Mouse (Mus musculus) forebrain, embryonic 13.5 days (tissue): ENCODE measurements at regions not wholly inside any gene's neighbourhood (a gene's known extent, or its start where the extent isn't known, plus 50 kb on each side); places are given as distances from the start of the nearest gene placed in this dataset.
"Not testable (repeated sequence)": the region's sequence is repeated elsewhere in the genome, so short reads cannot be mapped to it uniquely, and the experiment has no call there.

ENCODE experiments used
- ATAC-seq: fragments of 200-750 bp; cut with Nextera tagmentation; 2 replicates; pipeline ENCODE4 v1.8.0; 2017
- H3K27ac ChIP-seq: fragments of 300-500 bp; sonication (generic); 2 replicates; pipeline ENCODE4 v1.5.1; 2015; ENCODE audit warnings: inconsistent platforms, mild to moderate bottlenecking, moderate library complexity
- H3K27me3 ChIP-seq: fragments of 300-500 bp; sonication (generic); 2 replicates; pipeline ENCODE4 v1.6.1; 2015; ENCODE audit warnings: mild to moderate bottlenecking, inconsistent platforms
- H3K36me3 ChIP-seq: fragments of 300-500 bp; sonication (generic); 2 replicates; pipeline ENCODE4 v1.6.1; 2015; ENCODE audit warnings: mild to moderate bottlenecking, inconsistent platforms; ENCODE audit not compliant: poor library complexity, severe bottlenecking
- H3K4me1 ChIP-seq: fragments of 300-500 bp; sonication (generic); 2 replicates; pipeline ENCODE4 v1.6.1; 2015; ENCODE audit warnings: inconsistent platforms
- H3K4me2 ChIP-seq: fragments of 300-500 bp; sonication (generic); 2 replicates; pipeline ENCODE4 v1.6.1; 2015; ENCODE audit warnings: inconsistent platforms, mild to moderate bottlenecking, moderate library complexity
- H3K4me3 ChIP-seq: fragments of 300-500 bp; sonication (generic); 2 replicates; pipeline ENCODE4 v1.5.1; 2015; ENCODE audit warnings: mild to moderate bottlenecking, inconsistent platforms
- H3K9ac ChIP-seq: fragments of 300-500 bp; sonication (generic); 2 replicates; pipeline ENCODE4 v1.6.1; 2015; ENCODE audit warnings: mild to moderate bottlenecking, inconsistent platforms
- H3K9me3 ChIP-seq: fragments of 300-500 bp; sonication (generic); replicated peaks from 2 replicates; pipeline ENCODE4 v1.6.1; 2016; ENCODE audit warnings: inconsistent platforms
- WGBS: fragments of 180-500 bp; shearing (Covaris S2); methylation state at CpG from one replicate; pipeline ENCODE4 v1.1.7; 2015; 5-methylcytosine and 5-hydroxymethylcytosine counted together

DNA sequence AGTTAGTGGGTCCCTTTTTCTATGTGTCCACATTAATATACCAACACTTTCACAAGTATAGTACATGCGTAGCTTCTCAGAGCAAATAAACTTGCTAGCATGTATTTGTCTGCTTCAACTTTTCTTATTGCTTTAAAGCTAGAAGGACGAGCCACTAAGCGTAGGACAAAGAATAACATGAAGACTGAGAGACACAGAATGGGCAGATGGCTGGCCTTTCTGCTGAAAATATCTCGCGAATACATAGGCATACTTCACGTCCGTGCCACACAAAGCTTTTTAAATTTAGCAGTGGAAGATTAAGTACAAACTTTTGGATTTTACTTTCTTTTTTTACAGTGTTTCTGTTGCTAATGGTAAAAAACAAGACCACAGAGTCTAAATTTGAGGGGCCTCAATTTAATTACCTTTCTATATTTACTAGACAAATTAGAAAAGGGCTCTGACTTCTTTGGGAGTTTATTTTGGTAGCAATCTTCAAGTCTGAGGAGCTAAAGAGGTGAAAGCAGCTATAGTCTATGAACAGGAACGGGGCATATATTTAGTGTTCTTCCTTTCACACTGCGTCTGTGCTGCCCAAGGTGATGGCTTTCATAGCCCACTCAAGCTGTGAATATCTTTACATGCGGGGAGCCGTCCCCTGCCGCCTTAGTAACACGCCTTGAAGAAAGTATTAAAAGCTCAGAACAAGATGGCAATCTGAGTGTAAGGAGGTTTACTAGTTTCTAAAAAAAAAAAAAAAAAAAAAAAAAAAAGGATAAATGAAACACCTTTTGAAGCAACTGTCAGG lies 145.7 kb upstream of the Nwd2 start:
- Histone ChIP-seq H3K9me3 (no peaks in the 10 kb centered on the region), H3K27me3 (no peaks in the 10 kb centered on the region), H3K4me3 (no peak overlapping the region), H3K27ac (no peak overlapping the region), H3K9ac (no peak overlapping the region), H3K4me2 (no peak overlapping the region), H3K36me3 (no peaks in the 10 kb centered on the region), H3K4me1 (no peaks in the 10 kb centered on the region)
- no peak for ATAC-seq
- 88% methylated on average over 13 of the region's 13 CpGs for WGBS

- Histone ChIP-seq H3K36me3 (no peaks in the 10 kb centered on the region), H3K9me3 (no peaks in the 10 kb centered on the region), H3K27ac (no peak overlapping the region), H3K4me3 (no peak overlapping the region), H3K4me2 (no peak overlapping the region), H3K27me3 (no peaks in the 10 kb centered on the region), H3K4me1 (no peaks in the 10 kb centered on the region), H3K9ac (no peak overlapping the region)
- ATAC-seq: peak; percentile 19; the same call in 1 of the 2 replicates
- WGBS: 58% methylated on average over 7 of the region's 7 CpGs
These were observed 114.7 kb upstream of the Nwd2 start for GRCm38 (mm10) chr5:63534197-63534596.

DNA sequence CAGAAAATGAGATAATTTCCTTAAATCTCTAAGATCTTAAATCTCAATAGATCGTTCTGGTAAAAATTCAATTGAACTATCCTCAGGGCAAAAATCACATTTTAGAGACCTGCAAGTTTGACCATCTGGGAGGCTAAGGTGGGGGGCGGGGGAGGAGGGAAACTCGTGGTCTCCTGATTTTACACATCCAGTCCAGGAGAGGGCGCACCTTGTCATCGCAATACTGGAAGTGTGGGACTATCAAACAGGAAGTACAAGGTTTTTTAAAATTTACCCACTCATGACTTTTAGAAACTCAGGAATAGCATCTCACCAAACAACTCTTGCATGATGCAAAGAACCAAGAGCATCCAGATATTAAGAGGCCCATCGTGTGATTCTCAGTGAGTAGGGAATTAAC lies 108.4 kb upstream of the Nwd2 start:
- Histone ChIP-seq H3K9ac (no peak overlapping the region), H3K4me1 (no peaks in the 10 kb centered on the region), H3K9me3 (no peaks in the 10 kb centered on the region), H3K4me3 (no peak overlapping the region), H3K27ac (no peak overlapping the region), H3K36me3 (no peaks in the 10 kb centered on the region), H3K27me3 (no peaks in the 10 kb centered on the region), H3K4me2 (no peak overlapping the region)
- ATAC-seq: no peak
- 85% methylated on average over 6 of the region's 6 CpGs for WGBS

DNA sequence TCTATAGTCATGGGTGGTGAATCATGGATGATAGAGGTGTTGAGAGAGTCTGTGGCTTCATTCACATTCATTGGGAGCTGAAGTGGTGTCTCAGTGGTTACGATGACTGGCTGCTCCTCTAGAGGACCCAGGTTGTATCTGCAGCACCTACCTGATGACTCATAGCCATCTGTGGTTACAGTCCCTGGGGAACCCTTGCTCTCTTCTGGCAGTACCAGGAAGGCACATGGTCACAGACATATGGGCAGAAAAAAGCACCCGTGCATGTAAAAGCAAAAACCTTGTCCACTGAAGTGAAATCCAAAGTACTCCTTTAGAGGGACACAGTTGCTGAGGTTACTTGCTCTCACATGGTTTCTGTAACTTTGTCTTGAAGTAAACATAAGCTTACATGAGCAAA lies 103.4 kb upstream of the Nwd2 start:
- H3K4me2 ChIP-seq: no peak overlapping the region
- no peaks in the 10 kb centered on the region for H3K36me3 ChIP-seq
- ATAC-seq: no peak
- H3K9ac ChIP-seq: no peak overlapping the region
- H3K4me3 ChIP-seq: no peak overlapping the region
- H3K27ac ChIP-seq: no peak overlapping the region
- 100% methylated on average over 2 of the region's 2 CpGs for WGBS
- no peaks in the 10 kb centered on the region for H3K27me3 ChIP-seq
- H3K9me3 ChIP-seq: no peaks in the 10 kb centered on the region
- no peaks in the 10 kb centered on the region for H3K4me1 ChIP-seq

- ATAC-seq: not testable (repeated sequence)
These were observed 83.0 kb upstream of the Nwd2 start for GRCm38 (mm10) chr5:63565891-63566290.

DNA sequence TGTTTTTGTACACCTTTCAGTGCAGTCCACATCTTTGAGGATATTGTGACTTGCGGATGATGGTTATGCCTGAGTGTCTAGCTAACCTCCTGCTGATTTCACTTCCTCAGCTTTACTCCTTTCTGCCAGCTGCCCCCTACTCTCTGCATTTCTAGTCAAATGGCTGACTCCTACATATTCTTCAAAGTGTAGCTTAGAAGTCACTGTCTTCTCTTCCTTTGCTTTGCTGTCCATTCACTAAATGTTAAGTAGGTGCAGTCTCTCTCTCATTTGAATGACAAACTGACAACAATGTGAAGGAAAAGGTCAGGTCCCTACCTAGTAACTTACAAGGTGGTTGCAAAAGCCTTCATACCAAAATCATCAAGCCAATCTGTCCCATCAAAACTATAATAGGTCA lies 73.5 kb upstream of the Nwd2 start:
- ATAC-seq: no peak
- Histone ChIP-seq H3K27ac (no peak overlapping the region), H3K9ac (no peak overlapping the region), H3K4me3 (no peak overlapping the region), H3K9me3 (no peaks in the 10 kb centered on the region), H3K36me3 (no peaks in the 10 kb centered on the region), H3K27me3 (no peaks in the 10 kb centered on the region), H3K4me1 (no peaks in the 10 kb centered on the region), H3K4me2 (no peak overlapping the region)
- 83% methylated on average over 1 of the region's 1 CpGs for WGBS

More at GRCm38 (mm10) chr5:63565891-63566290, 83.0 kb upstream of the Nwd2 start:
- not testable (repeated sequence) for H3K4me3 ChIP-seq, H3K27ac ChIP-seq, H3K27me3 ChIP-seq, H3K36me3 ChIP-seq, H3K4me2 ChIP-seq, H3K9ac ChIP-seq, H3K9me3 ChIP-seq, H3K4me1 ChIP-seq

DNA sequence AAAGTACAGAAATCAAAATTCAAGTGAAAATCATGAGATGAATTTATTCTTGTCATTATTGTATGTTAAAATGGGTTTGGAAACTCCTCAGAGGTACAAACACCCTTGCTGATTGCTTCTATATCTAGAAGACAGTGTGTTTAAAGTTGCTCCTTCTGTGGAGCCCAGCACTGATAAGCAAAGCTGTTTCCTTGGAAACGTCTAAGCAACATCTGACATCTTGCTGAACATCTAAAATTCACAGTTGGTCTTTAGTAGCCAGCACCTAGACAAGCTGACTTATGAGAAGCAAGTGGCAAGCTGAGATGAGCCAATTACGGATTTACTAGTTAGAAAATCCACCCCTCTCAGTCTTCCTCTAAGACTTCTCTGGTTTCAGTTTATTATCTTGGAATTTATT lies 69.5 kb upstream of the Nwd2 start:
- Histone ChIP-seq H3K9ac (no peak overlapping the region), H3K4me2 (no peak overlapping the region), H3K27ac (no peak overlapping the region), H3K9me3 (no peaks in the 10 kb centered on the region), H3K36me3 (no peaks in the 10 kb centered on the region), H3K4me1 (no peaks in the 10 kb centered on the region), H3K4me3 (no peak overlapping the region), H3K27me3 (no peaks in the 10 kb centered on the region)
- 56% methylated on average over 2 of the region's 2 CpGs for WGBS
- no peak; the same call in 1 of the 2 replicates for ATAC-seq

- H3K9me3 ChIP-seq: no peaks in the 10 kb centered on the region
- H3K4me1 ChIP-seq: no peaks in the 10 kb centered on the region
- 86% methylated on average over 4 of the region's 4 CpGs for WGBS
- no peaks in the 10 kb centered on the region for H3K36me3 ChIP-seq
- H3K9ac ChIP-seq: no peak overlapping the region
- H3K27ac ChIP-seq: no peak overlapping the region
- no peak overlapping the region for H3K4me3 ChIP-seq
- H3K27me3 ChIP-seq: no peaks in the 10 kb centered on the region
- H3K4me2 ChIP-seq: no peak overlapping the region
- no peak for ATAC-seq
These were observed 61.9 kb upstream of the Nwd2 start for GRCm38 (mm10) chr5:63587051-63587450.

GRCm38 (mm10) chr5:63587855-63588254 lies 61.0 kb upstream of the Nwd2 start:
- Histone ChIP-seq H3K36me3 (no peaks in the 10 kb centered on the region), H3K27me3 (no peaks in the 10 kb centered on the region), H3K4me1 (no peaks in the 10 kb centered on the region), H3K27ac (no peak overlapping the region), H3K9ac (no peak overlapping the region), H3K9me3 (no peaks in the 10 kb centered on the region), H3K4me2 (no peak overlapping the region), H3K4me3 (no peak overlapping the region)
- 89% methylated on average over 4 of the region's 4 CpGs for WGBS
- ATAC-seq: no peak
